Mouse (Mus musculus) brain, embryonic 14.5 days (tissue): ENCODE data around the gene Ren1.

Experiments used
- CTCF ChIP-seq: fragments of 200-500 bp; IDR thresholded peaks from 2 replicates; pipeline ENCODE4 v1.5.1; 2012; ENCODE audit warnings: inconsistent platforms, mild to moderate bottlenecking, moderate library complexity, borderline replicate concordance; ENCODE audit not compliant: insufficient read depth, insufficient read length; ENCODE audit errors: extremely low read depth
- POLR2A ChIP-seq: fragments of 200-500 bp; IDR thresholded peaks from 2 replicates; pipeline ENCODE4 v1.6.1; 2012; ENCODE audit warnings: mild to moderate bottlenecking, inconsistent platforms, borderline replicate concordance; ENCODE audit not compliant: poor library complexity, insufficient read depth, insufficient read length, severe bottlenecking; ENCODE audit errors: extremely low read depth

- TF ChIP-seq POLR2A (no peak), CTCF (no peak)
Observed at GRCm38 (mm10) chr1:133311946-133312345, 38.4 kb upstream of the Ren1 start.
